Mouse (Mus musculus) liver, embryonic 14.5 days (tissue): ENCODE results near the gene Olfr2. TPM values are rescaled to one million over a fixed set of nuclear protein-coding genes. Genes with fewer than 3 reads are reported as not detected.

Experiments used
- ATAC-seq: fragments of 200-750 bp; cut with Nextera tagmentation; 2 replicates; pipeline ENCODE4 v1.8.0; 2017; ENCODE audit warnings: moderate number of reproducible peaks, mild to moderate bottlenecking, moderate library complexity; ENCODE audit not compliant: insufficient read depth
- DNase-seq, 3 experiments: peaks; one replicate each; pipeline ENCODE4 v3.0.0-alpha.2; 2012 to 2013; ENCODE audit warnings: low read depth in 3 of 3, low spot score in 3 of 3
- H3K27ac ChIP-seq: fragments of 300-500 bp; sonication (generic); 2 replicates; pipeline ENCODE4 v1.5.1; 2014; ENCODE audit warnings: moderate library complexity, mild to moderate bottlenecking, control low read depth, inconsistent platforms
- H3K27me3 ChIP-seq: fragments of 300-500 bp; sonication (generic); 2 replicates; pipeline ENCODE4 v1.6.1; 2014; ENCODE audit warnings: mild to moderate bottlenecking, low read length, moderate library complexity; ENCODE audit not compliant: control insufficient read depth, insufficient read depth
- H3K36me3 ChIP-seq: fragments of 300-500 bp; sonication (generic); replicated peaks from 2 replicates; pipeline ENCODE4 v1.6.1; 2014; ENCODE audit warnings: low read depth; ENCODE audit not compliant: control insufficient read depth, insufficient read depth
- H3K4me1 ChIP-seq, 2 experiments: fragments of 200-500 bp in 1 of 2; fragments of 300-500 bp in 1 of 2; sonication (generic) in 1 of 2; replicated peaks; 2 replicates each; pipeline ENCODE4 v1.6.1; 2012 to 2014; ENCODE audit warnings: antibody characterized with exemption in 1 of 2, inconsistent platforms in 1 of 2, low read length in 1 of 2; ENCODE audit not compliant: control insufficient read depth in 2 of 2, insufficient read depth in 2 of 2
- H3K4me2 ChIP-seq: fragments of 300-500 bp; sonication (generic); 2 replicates; pipeline ENCODE4 v1.6.1; 2014; ENCODE audit warnings: low read depth, mild to moderate bottlenecking, control low read depth, moderate library complexity
- H3K4me3 ChIP-seq, 2 experiments: fragments of 200-500 bp in 1 of 2; fragments of 300-500 bp in 1 of 2; sonication (generic) in 1 of 2; 2 replicates each; pipeline ENCODE4 v1.5.1; 2012 to 2014; ENCODE audit warnings: low read depth in 2 of 2, low read length in 2 of 2, mild to moderate bottlenecking in 2 of 2, control low read depth in 1 of 2, inconsistent platforms in 1 of 2, moderate library complexity in 1 of 2; ENCODE audit not compliant: insufficient read depth in 1 of 2
- H3K9ac ChIP-seq: fragments of 300-500 bp; sonication (generic); replicated peaks from 2 replicates; pipeline ENCODE4 v1.6.1; 2014; ENCODE audit warnings: mild to moderate bottlenecking, control low read depth, moderate library complexity
- H3K9me3 ChIP-seq: fragments of 300-500 bp; sonication (generic); 2 replicates; pipeline ENCODE4 v1.6.1; 2016; ENCODE audit warnings: low read length, mixed read lengths; ENCODE audit not compliant: control insufficient read depth
- CTCF ChIP-seq: IDR thresholded peaks from 2 replicates; pipeline ENCODE4 v1.5.1; 2016; ENCODE audit warnings: antibody characterized with exemption, low read depth, control low read depth
- EP300 ChIP-seq: IDR thresholded peaks from 2 replicates; pipeline ENCODE4 v1.6.1; 2016; ENCODE audit warnings: antibody characterized with exemption, low read depth
- WGBS: fragments of 180-500 bp; shearing (Covaris S2); extraction: QIAGEN DNeasy Blood & Tissue Kit; methylation state at CpG from one replicate; pipeline ENCODE4 v1.1.7; 2014; ENCODE audit not compliant: insufficient replicate concordance; 5-methylcytosine and 5-hydroxymethylcytosine counted together
- polyA plus RNA-seq, 2 experiments: library from polyadenylated mRNA; depleted of rRNA in 1 of 2; stranded (reverse) in 1 of 2; unstranded in 1 of 2; fragments of >200 nt; fragmentation: Nextera tagmentation in 1 of 2; extraction: Ambion mirVana in 1 of 2; gene quantifications; 2 replicates each; pipeline versions ENCODE4 v1.2.1 to v1.2.3; 2012 to 2014

The Olfr2 gene
- not detected in 2 replicates for polyA plus RNA-seq (2012; rRNA removed)
- polyA plus RNA-seq (2014; fragmentation: Nextera tagmentation; extraction: Ambion mirVana), result not detected in 2 replicates

DNA sequence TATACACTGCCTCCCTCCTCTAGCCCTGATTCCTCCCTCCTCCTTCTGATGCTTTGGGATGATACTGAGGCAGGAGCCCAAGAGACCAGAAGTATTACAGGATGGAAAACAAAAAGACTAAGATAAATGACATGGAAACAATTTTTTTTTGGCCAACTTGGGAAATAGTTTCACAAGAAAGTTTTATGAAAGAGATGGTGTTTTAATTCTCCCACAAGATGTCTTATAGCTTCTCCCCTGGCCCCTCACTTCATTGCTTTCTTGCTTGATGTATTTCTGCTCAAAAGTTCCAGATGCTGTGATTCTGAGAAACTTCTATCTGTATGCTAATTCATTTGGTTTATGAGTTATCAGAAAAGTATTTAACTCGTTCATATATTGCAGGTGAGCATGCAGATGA is at the start of gene Olfr2:
Gene Olfr2 (minus strand): TSS at position 101 of the 400 bp plus-strand sequence.
- Histone ChIP-seq H3K4me3 (no peak within 1 kb of the TSS), H3K27me3 (no peaks in the 10 kb centered on the region), H3K9me3 (no peaks in the 10 kb centered on the region), H3K27ac (no peak within 1 kb of the TSS), H3K4me2 (no peak within 1 kb of the TSS), H3K4me1 (no peaks in the 10 kb centered on the region), H3K9ac (no peak within 1 kb of the TSS), H3K36me3 (no peaks in the 10 kb centered on the region)
- 25% methylated on average over 1 of the region's 1 CpGs for WGBS
- ATAC-seq (no peak), DNase-seq (no peak)
- TF ChIP-seq EP300, result no peak
- no peak for TF ChIP-seq CTCF

GRCm38 (mm10) chr7:107047578-107047977 is 41.7 kb upstream of the Olfr2 start:
- no peak overlapping the region for H3K27ac ChIP-seq
- no peaks in the 10 kb centered on the region for H3K36me3 ChIP-seq
- no peak overlapping the region for H3K4me3 ChIP-seq
- no peaks in the 10 kb centered on the region for H3K27me3 ChIP-seq
- no peaks in the 10 kb centered on the region for H3K9me3 ChIP-seq
- DNase-seq, result no peak
- WGBS, result 32% methylated on average over 3 of the region's 3 CpGs
- no peak overlapping the region for H3K9ac ChIP-seq
- no peak overlapping the region for H3K4me2 ChIP-seq
- ATAC-seq, result no peak
- no peak for TF ChIP-seq CTCF
- TF ChIP-seq EP300, result no peak
- H3K4me1 ChIP-seq, result no peaks in the 10 kb centered on the region

DNA sequence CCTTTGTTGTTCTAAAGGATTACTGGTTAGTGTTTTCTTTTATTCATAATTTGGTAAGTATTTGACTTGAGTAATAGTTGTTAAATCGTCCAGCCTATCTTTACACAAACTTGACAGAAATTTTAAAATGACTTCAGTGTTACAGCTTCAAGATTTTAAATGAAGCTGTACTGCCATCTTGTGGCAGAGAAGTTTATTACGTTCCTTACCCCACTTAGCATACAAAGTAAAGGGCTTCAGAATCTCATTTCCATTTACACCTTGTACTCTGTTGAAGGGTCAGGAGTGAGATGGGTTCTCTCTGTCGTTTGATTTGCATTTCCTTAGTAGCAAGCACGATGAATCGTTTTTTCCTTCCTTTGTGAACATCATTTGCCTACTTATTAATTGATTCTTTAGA is 40.0 kb upstream of the Olfr2 start:
- peak in 2 of 3 experiments; percentile 5 to 13 for DNase-seq
- Histone ChIP-seq H3K27ac (no peak overlapping the region), H3K4me1 (no peaks in the 10 kb centered on the region), H3K9me3 (no peaks in the 10 kb centered on the region), H3K4me3 (no peak overlapping the region), H3K27me3 (no peaks in the 10 kb centered on the region), H3K36me3 (no peaks in the 10 kb centered on the region), H3K9ac (no peak overlapping the region), H3K4me2 (no peak overlapping the region)
- WGBS, result 2% methylated on average over 5 of the region's 5 CpGs
- no peak for ATAC-seq
- peak; percentile 33; the same call in 1 of the 2 replicates for TF ChIP-seq CTCF
- no peak for TF ChIP-seq EP300

DNA sequence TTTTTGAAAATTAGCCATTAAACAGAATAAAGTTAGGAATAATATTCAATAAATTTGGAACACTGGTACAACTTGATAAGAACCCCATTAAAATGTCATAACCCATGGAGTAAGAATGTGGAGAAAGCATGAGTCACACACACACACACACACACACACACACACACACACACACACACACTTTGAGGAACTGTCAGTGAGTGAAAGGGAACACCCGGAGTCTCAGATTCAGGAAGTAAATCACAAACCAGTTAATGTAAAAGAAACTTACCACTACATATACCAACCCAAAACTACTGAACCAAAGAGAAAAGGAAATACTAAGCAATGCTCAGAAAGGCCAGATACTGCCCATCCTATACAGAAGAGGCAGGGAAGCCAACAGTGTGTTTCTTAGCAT is 38.5 kb upstream of the Olfr2 start:
- H3K9ac ChIP-seq, result no peak overlapping the region
- H3K27me3 ChIP-seq, result no peaks in the 10 kb centered on the region
- no peak overlapping the region for H3K27ac ChIP-seq
- 30% methylated on average over 1 of the region's 1 CpGs for WGBS
- no peak overlapping the region for H3K4me3 ChIP-seq
- ATAC-seq (no peak), DNase-seq (no peak)
- no peaks in the 10 kb centered on the region for H3K4me1 ChIP-seq
- no peaks in the 10 kb centered on the region for H3K36me3 ChIP-seq
- TF ChIP-seq EP300, result no peak
- no peak for TF ChIP-seq CTCF
- H3K9me3 ChIP-seq, result no peaks in the 10 kb centered on the region
- no peak overlapping the region for H3K4me2 ChIP-seq

DNA sequence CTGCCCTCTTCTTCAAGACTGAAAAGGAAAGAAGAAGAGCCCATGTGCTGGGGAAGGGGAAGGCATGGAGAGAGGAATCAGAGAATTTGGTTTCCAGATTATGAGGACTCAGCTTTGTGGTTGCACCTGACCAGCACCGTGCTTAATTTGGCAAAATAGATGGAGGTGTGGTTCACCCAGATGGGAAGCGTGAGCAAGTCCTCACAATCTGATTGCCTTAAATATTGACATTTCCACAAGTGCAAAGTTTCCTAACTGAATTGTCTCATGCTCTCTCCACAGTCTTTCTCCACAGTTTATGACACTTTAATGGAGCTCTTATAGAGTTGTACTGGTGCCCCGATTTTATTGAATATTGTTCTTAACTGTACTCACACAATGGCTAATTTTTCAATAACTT is 37.3 kb upstream of the Olfr2 start:
- TF ChIP-seq EP300, result no peak
- TF ChIP-seq CTCF, result no peak
- no peaks in the 10 kb centered on the region for H3K36me3 ChIP-seq
- H3K27ac ChIP-seq, result no peak overlapping the region
- 59% methylated on average over 3 of the region's 3 CpGs for WGBS
- H3K9me3 ChIP-seq, result no peaks in the 10 kb centered on the region
- H3K9ac ChIP-seq, result no peak overlapping the region
- no peak overlapping the region for H3K4me2 ChIP-seq
- DNase-seq, result no peak
- H3K4me3 ChIP-seq, result no peak overlapping the region
- H3K27me3 ChIP-seq, result no peaks in the 10 kb centered on the region
- H3K4me1 ChIP-seq, result no peaks in the 10 kb centered on the region
- ATAC-seq, result no peak
